Mouse (Mus musculus) G1E (cell line): ENCODE results near the gene D630045J12Rik.

Experiments used
- CTCF ChIP-seq: IDR thresholded peaks from 2 replicates; pipeline ENCODE4 v1.5.1; 2012; ENCODE audit warnings: low read depth, low read length, inconsistent platforms, mixed read lengths
- GATA1 ChIP-seq: IDR thresholded peaks from 2 replicates; pipeline ENCODE4 v1.6.1; 2012; ENCODE audit warnings: borderline replicate concordance, low read length, inconsistent platforms, mixed read lengths
- GATA2 ChIP-seq: IDR thresholded peaks from 2 replicates; pipeline ENCODE4 v1.6.1; 2012; ENCODE audit warnings: low read depth, low read length, inconsistent platforms, borderline replicate concordance
- TAL1 ChIP-seq: conservative IDR thresholded peaks from 2 replicates; pipeline ENCODE4 v1.6.1; 2012; ENCODE audit warnings: low read depth, low read length, inconsistent platforms, mixed read lengths

- no peak for TF ChIP-seq CTCF
- TF ChIP-seq GATA2: no peak
- TF ChIP-seq TAL1: no peak
- TF ChIP-seq GATA1: no peak
These were observed 142.9 kb downstream of the D630045J12Rik start for GRCm38 (mm10) chr6:38110859-38111258.
